Mouse (Mus musculus) hindlimb bud, embryonic 11.5 days (tissue): ENCODE measurements around the gene Ube2l6.
A peak's percentile ranks its signal among the peaks of the same experiment; 100 is the strongest.
"Not testable (repeated sequence)": the region's sequence is repeated elsewhere in the genome, so short reads cannot be mapped to it uniquely, and the experiment has no call there.

Experiments used
- DNase-seq: peaks from one replicate; pipeline ENCODE4 v3.0.0-alpha.2; 2012; ENCODE audit warnings: low read depth, low spot score; ENCODE audit errors: extremely low spot score

Gene Ube2l6

GRCm38 (mm10) chr2:84792516-84792915 lies 6.1 kb upstream of the Ube2l6 start:
- no peak for DNase-seq

DNA sequence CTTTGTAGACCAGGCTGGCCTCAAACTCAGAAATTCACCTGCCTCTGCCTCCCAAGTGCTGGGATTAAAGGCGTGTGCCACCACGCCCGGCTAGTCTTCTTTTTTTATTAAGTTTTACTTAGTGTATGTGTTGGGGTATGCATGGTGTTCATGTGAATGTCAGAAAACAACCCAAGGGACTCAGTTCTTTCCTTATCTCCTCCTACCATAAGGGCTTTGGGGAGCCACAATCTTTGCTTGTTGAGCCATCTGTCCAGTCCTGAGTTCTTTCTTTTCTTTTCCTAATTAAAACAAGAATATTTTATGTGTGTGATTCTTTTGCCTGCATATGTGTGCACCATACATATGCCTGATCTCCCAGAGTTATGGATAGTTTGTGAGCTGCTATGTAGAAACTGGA lies 5.5 kb upstream of the Ube2l6 start:
- DNase-seq, result no peak

DNA sequence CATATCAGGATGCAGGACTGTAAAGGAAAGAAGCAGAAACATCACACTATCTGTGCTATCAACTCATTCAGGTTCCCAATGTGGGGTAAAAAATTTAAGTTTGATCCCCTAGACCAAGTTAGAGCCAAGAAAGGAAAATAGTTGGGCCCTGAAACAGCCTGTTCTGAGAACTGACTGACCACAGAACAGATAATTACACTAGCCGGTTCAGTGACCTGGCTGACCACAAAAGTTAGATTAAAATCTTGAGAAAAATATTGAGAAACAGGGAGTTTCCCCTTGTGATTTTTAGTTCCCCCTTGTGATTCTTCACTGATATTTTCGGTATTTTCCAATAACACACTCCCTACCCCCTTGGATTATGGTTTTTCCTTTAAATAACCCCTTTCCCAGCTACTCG lies 4.8 kb upstream of the Ube2l6 start:
- DNase-seq, result no peak

GRCm38 (mm10) chr2:84797833-84798492 lies 665 bp upstream of the Ube2l6 start:
- peak; percentile 73 for DNase-seq

DNA sequence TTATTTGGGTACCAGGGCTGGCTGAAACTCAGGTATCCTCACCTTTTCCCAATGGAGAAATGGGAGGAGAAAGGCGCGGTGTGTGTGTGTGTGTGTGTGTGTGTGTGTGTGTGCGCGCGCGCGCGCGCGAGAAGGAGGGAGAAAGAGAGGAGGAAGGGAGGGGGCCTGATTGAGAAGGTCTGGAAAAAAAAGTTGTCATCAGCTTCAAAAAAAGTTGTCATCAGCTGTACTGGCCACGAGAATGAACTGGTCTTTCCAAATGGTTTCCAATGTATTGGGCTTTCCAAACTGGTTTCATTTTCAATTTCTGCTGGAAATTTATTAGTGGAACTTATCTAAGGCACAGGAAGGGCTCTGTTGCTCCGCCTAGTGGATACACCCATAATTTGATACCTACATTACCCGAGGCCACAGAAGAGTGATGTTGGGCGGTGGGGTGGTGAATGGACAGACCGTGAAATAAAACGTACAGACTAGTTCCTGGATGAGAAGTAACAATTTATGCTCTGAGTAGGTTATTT lies 473 bp downstream of the Ube2l6 start:
- peak; percentile 61 for DNase-seq

- no peak for DNase-seq
These were observed 1.7 kb downstream of the Ube2l6 start for GRCm38 (mm10) chr2:84800304-84800703.

DNA sequence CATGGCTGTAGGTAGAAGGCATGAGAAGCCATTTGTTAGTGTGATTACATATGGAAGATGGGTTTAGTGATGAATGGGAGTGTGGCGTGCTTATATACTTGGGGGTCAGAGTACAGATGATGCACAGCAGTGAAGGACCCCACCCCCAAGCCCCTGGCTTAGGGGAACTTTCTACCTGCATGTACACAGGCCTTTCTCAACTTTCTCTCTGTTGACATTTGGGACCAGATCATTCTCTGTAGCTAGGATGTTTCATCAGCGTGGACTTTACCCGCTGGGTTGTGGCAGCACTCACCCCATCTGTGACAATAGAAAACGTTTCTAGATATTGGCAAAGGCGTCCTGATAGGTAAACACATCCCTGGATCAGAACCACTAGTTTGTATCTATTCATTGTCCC lies 2.6 kb downstream of the Ube2l6 start:
- DNase-seq, result not testable (repeated sequence)

DNA sequence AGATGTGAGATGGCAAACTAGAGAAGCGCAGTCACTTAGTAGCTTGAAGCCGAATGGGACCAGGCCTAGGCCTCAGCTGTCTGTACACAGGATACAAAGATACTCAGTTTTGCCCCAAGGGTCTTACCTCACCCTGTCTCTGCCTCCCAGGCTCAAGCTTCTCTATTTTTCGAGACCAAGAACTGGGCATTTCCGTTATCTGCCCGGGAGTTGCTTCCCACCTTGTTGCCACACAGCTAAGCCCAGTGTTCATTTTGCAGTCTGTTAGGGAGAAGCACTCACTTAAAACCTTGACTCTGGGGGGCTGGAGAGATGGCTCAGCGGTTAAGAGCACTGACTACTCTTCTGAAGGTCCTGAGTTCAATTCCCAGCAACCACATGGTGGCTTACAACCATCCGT lies 5.3 kb downstream of the Ube2l6 start:
- no peak for DNase-seq

DNA sequence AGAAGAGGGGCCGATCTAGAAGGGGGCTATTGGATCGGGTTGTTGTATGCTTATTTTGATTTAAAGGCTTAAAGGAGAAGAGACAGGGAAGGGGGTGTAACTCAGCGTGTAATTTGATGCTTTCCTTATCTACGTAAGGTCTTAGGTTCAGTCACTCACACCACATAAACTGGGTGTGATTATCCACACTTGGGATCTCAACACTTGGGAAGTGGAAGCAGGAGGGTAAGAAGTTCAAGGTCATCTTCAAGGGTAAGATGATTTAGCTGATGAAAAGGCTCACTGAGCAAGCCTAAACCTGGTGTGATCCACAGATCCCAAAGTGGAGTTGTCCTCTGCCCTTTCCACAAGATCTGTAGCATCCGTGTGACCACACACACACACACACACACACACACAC lies 7.9 kb downstream of the Ube2l6 start:
- DNase-seq, result no peak

- no peak for DNase-seq
These were observed 10.7 kb downstream of the Ube2l6 start for GRCm38 (mm10) chr2:84809330-84809729.

GRCm38 (mm10) chr2:84810526-84810885 lies 11.9 kb downstream of the Ube2l6 start:
- no peak for DNase-seq

GRCm38 (mm10) chr2:84810886-84811577 lies 12.4 kb downstream of the Ube2l6 start:
- DNase-seq, result no peak

- DNase-seq, result no peak
These were observed 13.3 kb downstream of the Ube2l6 start for GRCm38 (mm10) chr2:84811880-84812279.

GRCm38 (mm10) chr2:84812676-84813075 lies 14.0 kb downstream of the Ube2l6 start:
- DNase-seq, result no peak

- DNase-seq, result no peak
These were observed 21.2 kb downstream of the Ube2l6 start for GRCm38 (mm10) chr2:84819861-84820260.

- no peak for DNase-seq
These were observed 23.9 kb downstream of the Ube2l6 start, which contains the start of gene Smtnl1 for GRCm38 (mm10) chr2:84822552-84822951. Gene Smtnl1, minus strand, starts transcription at chr2:84822652.

DNA sequence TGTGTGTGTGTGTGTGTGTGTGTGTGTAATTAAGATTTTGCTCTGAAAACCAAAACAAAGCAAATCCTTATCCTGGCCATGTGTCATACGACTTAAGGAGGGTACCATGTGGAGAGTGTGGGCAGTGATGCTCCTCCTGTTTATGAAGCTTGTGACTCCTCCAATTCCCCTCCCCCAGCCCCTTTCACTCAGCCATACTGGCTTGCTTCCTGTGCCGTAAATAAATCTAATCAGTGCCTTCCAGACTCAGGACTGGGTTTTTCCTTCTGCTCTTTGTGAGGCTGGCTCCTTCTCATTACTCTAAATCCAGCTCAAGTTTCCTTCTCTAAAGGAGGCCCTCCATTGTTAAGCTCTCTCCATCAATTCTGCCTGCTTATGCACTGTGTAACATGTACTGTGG lies 24.6 kb downstream of the Ube2l6 start:
- no peak for DNase-seq

GRCm38 (mm10) chr2:84826488-84827282 lies 28.1 kb downstream of the Ube2l6 start, which contains the start of gene Timm10:
Gene Timm10, plus strand, starts transcription at chr2:84826997.
- DNase-seq, result peak; percentile 90

DNA sequence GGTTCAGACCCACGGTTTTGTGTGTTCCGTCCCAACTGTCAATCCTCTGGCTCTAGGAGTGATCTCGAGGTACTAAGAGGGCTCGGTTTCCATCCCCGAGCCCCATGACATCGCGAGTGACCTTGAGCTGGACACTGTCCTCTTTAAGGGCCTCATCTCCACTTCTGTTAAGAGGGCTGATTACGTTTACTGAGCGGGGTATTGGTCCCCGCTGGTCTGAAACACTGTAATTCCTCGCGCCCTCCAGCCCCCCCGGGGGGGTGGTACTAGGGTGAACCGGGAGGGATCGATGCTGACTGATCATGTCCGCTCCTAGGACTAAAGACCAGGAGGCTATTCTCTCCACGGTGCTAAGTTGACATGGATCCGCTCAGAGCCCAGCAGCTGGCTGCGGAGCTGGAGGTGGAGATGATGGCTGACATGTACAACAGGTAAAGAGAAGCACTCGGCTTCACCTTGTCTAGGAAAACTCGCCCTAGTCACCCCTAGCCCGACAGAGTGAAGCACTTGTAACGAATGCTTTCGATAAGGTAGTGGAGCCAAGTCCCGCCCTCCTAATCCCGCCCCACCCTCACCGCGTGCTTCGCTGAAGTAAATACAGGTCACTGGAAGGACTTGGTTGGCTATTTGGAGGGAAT lies 28.8 kb downstream of the Ube2l6 start:
- no peak for DNase-seq

DNA sequence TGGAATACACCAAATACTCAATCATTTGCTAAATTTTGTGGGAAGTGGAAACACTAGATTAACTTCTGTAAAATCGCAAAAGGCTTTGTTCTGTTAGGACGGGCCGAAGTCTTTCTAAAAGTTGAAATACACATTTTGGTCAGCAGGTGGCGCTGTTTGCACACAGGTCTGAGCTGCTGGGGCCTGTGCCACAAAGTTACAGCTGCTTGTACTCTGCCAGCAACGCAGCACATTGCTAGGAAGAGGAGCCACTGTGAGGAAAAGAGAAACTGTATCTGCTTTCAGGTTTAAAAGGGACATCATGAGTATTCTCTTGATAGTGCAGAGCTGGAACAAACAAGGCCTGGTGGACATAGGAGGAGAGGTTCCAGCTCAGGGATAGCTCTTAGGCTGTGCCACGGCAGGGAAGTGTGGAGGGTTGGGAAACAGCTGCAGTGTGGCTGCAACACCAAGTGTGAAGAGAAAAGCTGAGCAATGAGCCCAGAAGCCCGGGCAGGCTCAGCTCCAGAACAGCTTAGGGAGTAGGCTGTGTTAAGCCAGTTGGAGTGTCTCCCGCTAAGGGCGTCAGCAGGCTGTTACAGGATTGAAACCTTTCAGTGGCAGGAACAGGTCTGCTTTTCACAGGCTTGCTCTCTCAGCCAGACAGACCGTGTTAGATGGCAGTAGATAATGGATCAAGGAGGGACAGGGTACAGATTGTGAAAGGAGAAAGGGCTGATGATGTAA lies 33.2 kb downstream of the Ube2l6 start:
- DNase-seq, result peak; percentile 88
